Mouse (Mus musculus) c-Kit-positive CD71-negative TER-119-negative erythroid progenitor cells, embryonic 14.5 days (primary cell): ENCODE measurements around the gene Ctnnal1.
"Not testable (repeated sequence)": the region's sequence is repeated elsewhere in the genome, so short reads cannot be mapped to it uniquely, and the experiment has no call there.

Experiments
- DNase-seq: peaks from one replicate; pipeline ENCODE4 v3.0.0-alpha.2; 2013; ENCODE audit warnings: low read depth

The Ctnnal1 gene

DNA sequence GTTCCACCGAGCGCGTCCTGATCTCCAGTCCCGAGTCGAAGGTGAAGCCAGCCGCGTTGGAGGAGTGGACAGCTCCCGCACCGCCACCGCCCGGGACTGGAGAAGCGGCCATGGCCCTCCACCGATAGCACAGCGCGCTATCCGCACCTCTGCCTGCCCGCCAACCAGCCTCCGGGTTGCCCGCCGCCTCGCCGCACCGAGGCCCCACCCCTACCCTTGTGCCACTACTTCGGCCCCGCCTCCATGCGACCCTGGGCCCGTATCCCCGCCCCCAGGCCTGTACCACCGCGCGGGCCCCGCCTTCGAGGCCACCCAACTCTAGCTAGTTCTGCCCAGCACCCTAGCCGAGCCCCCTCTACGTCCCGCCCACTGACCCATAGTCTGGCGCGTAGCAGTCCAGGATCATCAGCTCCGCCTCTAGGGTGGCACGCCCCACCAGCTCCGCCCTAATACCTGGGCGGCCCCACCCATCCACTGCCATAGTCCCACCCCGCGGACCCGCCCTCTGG, at the start of gene Ctnnal1:
Gene Ctnnal1, minus strand, starts transcription at position 186 of the 509 bp plus-strand sequence.
- peak; percentile 80 for DNase-seq

GRCm38 (mm10) chr4:56914761-56915160, 49.8 kb upstream of the Ctnnal1 start:
- no peak for DNase-seq

GRCm38 (mm10) chr4:56914338-56914737, 49.4 kb upstream of the Ctnnal1 start:
- DNase-seq = no peak

GRCm38 (mm10) chr4:56912382-56913001, 47.5 kb upstream of the Ctnnal1 start:
- no peak for DNase-seq

GRCm38 (mm10) chr4:56909568-56909967, 44.6 kb upstream of the Ctnnal1 start:
- DNase-seq = no peak

- no peak for DNase-seq
Measured at GRCm38 (mm10) chr4:56907671-56908070, 42.7 kb upstream of the Ctnnal1 start.

DNA sequence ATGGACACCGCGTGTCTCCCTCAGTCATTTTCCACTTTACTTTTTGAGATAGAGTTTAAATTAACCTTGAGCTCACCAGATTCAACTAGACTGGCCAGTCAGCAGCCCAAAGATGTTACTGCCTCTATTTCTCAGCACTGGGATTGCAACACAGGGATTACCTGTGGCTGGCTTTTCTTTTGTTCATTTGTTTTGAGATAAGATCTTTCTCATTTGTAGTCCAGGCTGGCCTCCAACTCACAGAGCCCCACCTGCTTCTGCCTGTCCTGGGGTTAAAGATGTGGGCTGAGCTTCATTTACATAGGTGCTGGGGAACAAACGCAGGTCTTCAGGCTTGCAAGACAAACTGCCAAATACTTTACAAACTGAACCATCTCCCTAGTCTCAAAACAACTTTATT, 41.9 kb upstream of the Ctnnal1 start:
- DNase-seq = no peak

DNA sequence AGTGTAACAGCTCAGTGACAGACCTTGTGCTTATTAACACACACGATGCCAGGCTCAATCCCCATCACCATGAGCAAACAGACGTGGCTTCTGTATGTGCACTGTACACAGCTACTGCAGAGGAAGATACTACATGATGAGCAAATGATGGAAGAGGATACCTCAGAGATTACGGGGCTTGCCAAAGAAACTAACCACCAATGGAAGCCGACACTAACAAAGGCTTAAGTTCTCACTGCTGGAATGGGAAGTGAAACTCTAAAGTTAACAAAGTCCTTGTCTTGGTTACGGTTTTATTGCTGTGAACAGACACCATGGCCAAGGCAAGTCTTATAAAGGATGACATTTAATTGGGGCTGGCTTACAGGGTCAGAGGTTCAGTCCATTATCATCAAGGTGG, 40.5 kb upstream of the Ctnnal1 start:
- no peak for DNase-seq

GRCm38 (mm10) chr4:56901671-56902070, 36.7 kb upstream of the Ctnnal1 start:
- no peak for DNase-seq

DNA sequence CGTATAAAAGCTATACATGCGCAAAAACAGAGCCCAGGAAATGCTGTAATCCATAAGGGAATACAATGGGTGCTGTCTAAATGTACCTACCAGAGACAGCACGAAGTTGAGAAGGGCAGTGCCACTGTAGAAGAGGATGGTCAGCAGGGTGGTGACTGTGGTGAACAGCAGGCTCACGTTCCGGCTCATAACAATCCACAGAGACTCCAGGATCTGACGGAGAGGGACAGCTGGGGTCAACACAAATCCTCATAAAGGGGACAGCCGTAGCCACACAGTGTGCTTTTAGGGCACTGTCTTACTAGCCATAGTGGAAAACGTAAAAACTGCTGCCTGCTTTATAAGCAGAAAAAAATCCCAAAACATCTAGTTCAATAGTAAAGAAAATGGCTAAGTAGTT, 34.2 kb upstream of the Ctnnal1 start:
- no peak for DNase-seq

DNA sequence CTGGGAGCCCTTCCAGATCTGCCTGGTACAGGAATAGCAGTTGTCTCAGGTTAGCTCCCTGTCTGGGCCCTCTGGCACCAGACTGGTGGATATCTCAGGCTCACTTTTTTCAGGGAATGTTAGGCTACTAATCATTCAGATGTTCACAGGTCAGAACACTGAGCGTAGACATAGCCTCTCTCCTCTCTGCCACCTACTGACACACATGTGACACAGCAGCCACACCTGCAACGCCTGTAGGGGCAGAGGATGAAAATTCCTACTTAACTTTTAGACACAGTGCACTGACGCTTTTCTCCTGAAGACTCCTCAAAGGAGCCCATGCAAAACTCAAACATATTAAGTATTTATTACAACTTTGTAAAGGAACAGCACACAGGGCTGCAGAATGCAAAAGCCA, 32.5 kb upstream of the Ctnnal1 start:
- DNase-seq = no peak

GRCm38 (mm10) chr4:56894196-56894595, 29.2 kb upstream of the Ctnnal1 start:
- no peak for DNase-seq

DNA sequence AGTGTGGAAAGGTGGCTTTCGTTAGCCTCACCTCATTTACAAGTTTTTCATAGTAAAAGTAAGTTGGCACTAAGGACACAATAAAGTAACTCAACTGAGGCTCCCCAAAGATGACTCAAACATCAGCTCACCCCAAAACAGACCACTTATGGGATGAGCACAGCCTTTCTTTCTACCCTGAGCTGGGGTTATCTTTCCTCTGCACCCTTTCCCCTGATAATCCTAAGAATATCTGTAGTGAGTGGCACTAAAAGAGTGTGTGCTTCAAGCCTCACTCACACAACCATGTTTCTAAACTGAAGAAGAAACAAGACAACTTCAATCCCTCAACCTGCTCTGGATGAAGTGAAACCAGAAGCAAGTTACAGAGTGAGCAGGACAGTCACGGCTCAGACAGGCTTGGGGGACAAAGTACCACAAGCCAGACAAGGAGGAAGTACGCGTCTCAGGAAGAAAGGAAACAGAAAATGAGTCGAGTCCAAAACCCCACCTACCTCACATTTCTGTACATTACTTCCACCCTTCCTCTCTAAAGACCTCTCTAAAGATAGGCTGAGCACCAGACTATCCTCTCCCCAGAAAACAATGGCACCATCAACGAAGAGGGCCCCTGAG, 27.6 kb upstream of the Ctnnal1 start:
- peak; percentile 13 for DNase-seq

DNA sequence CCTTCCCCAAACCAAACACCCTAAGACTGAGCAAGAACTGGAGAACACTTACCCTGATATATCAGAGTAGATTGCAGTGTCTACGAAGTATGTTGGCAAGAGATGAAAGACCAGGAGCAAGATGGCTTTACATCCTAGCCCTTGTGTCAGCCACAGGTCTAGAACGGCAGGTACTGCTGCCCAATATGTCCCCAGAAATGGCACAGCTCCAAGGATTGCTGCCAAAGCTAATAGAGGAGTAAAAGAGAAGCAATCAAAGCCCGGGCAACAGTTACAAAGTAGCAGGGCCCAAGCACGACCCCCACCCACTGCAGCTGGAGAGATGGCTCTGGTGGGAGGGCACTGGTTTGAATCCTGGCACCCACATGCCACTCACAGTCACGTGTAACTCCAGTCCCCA, 23.5 kb upstream of the Ctnnal1 start:
- DNase-seq = no peak

DNA sequence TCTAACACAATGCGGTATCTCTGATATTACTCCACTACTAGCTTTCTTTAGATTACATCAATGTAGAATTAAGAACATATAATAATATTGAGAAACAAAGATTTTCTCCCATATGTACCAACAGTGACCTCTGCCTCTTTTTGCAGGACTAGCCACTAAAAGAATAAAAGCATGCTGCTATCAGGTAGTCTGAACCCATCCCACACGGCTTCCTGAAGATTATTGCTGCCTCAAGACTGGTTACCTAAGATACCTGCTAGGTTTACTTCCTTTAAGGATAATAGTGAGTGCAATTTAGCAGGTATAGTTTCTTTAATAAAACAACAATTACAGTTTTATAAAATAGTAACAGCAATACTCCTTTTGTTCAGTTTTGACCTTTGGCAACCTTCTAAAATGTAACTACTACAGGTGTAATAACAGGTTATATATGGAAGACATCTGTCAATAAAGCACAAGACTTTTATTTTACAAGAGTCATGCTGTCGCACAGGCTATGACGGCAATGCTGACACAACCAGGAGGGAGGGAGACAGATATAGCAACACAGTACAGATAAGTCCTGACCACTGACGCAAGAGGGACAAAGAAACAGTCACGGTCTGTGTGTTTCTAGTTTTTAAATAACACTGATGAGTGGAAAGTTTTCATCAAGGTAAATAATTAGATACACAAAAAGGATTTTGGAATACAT, 21.4 kb upstream of the Ctnnal1 start:
- DNase-seq = no peak

DNA sequence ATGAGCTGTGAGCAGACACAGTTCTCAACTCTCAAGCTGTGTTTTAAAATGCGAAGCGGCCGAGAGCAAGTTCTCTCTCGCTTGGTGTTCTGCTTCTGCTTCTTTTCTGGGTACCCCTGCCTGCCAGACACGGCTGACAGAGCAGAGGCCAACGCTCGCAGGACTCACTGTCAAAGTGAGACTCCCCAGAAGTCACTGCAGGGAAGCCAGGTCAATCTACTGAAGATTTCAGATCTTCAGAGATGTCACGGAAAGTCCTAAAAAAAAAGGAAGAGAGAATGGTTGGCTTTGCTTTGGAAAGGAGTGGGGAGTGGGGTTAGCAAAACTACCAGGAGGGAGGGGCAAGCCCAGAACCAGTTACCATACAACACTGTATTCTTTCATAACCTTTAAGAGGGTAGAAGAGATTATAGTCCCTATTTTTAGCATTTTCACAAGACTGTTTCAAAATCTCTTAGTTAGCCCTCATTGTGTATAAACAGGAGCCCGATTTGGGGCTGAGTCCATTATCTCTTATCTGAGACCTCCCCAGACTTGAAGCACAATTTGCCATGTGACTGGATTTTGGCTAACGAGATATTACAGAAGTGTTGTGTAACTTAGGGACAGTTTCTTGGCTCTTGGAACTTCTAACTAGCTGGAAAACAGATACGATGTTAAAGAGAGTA, 15.2 kb upstream of the Ctnnal1 start:
- no peak for DNase-seq

GRCm38 (mm10) chr4:56878971-56879370, 14.0 kb upstream of the Ctnnal1 start:
- DNase-seq = no peak

DNA sequence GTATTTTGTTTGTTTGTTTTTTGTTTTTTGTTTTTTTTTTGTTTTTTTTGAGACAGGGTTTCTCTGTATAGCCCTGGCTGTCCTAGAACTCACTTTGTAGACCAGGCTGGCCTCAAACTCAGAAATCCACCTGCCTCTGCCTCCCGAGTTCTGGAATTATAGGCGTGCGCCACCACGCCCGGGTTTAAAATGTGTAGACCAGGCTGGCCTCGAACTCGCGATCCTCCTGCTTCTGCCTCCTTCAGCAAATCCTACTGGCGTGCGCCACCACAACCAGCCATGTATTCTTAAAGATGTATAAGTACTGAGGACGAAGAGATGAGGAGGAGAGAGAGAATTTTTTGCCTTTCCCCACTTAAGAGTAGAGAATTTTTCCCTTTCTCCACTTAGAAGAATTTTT, 5.6 kb upstream of the Ctnnal1 start:
- not testable (repeated sequence) for DNase-seq

- no peak for DNase-seq
Measured at GRCm38 (mm10) chr4:56867761-56868160, 2.8 kb upstream of the Ctnnal1 start.

- no peak for DNase-seq
Measured at GRCm38 (mm10) chr4:56865971-56866370, 983 bp upstream of the Ctnnal1 start.

- no peak for DNase-seq
Measured at GRCm38 (mm10) chr4:56864417-56865001, 479 bp downstream of the Ctnnal1 start.

GRCm38 (mm10) chr4:56864016-56864415, 972 bp downstream of the Ctnnal1 start:
- no peak for DNase-seq
